Mouse (Mus musculus) testis, adult 10 weeks (tissue): ENCODE results near the gene Bmper. TPM values are rescaled to one million over a fixed set of nuclear protein-coding genes. Genes with fewer than 3 reads are reported as not detected.

Experiments used
- polyA plus RNA-seq: library from polyadenylated mRNA; stranded (reverse); fragments of 350-450 nt; fragmentation: Illumina TruSeq; extraction: RNeasy Lipid Tissue Mini Kit (QIAGEN cat#74804); gene quantifications from one replicate; pipeline ENCODE4 v1.2.3, GENCODE M21; 2014; ENCODE audit warnings: low read depth, low replicate concordance

The Bmper gene
- 0.31 TPM for polyA plus RNA-seq

GRCm38 (mm10) chr9:23222841-23223548 is at the start of gene Bmper:
Bmper (plus strand) TSS chr9:23223076.

